Mouse (Mus musculus) granulocyte monocyte progenitor cell, adult 5-6 weeks (primary cell): ENCODE measurements around the gene Foxd2. TPM values are rescaled to one million over a fixed set of nuclear protein-coding genes. Genes with fewer than 3 reads are reported as not detected.

Experiments used
- ATAC-seq: replicated peaks from 2 replicates; pipeline ENCODE4 v1.8.0; 2016; ENCODE audit warnings: mild to moderate bottlenecking, moderate TSS enrichment, inconsistent platforms; ENCODE audit not compliant: poor library complexity, severe bottlenecking
- total RNA-seq, 2 experiments: library from RNA; stranded (forward) in 1 of 2; stranded (reverse) in 1 of 2; fragments of 200-712, 200-1000 nt in 1 of 2; fragments of >200 nt in 1 of 2; fragmentation: Nextera tagmentation in 1 of 2; gene quantifications; 2 replicates each; pipeline ENCODE4 v1.2.3; 2014 to 2017

Foxd2 gene
- total RNA-seq, 2 experiments from 2014 or later = 1.0 to 1.3 TPM

- no peak for ATAC-seq
Measured at GRCm38 (mm10) chr4:114858426-114858825, 50.2 kb downstream of the Foxd2 start.

Other genes with a start within 250 kb of the Foxd2 start
- not detected in 2 replicates for gene Gm12830, start 87.2 kb downstream of the Foxd2 start, total RNA-seq (2014; fragmentation: Nextera tagmentation)
- not detected in 2 replicates for gene Gm12830, start 87.2 kb downstream of the Foxd2 start, total RNA-seq (2017)
- not detected in 2 replicates for gene Foxe3, start 17.1 kb upstream of the Foxd2 start, total RNA-seq (2014; fragmentation: Nextera tagmentation)
- gene Foxe3, start 17.1 kb upstream of the Foxd2 start, total RNA-seq (2017) = not detected in 2 replicates
- gene Cmpk1, start 78.4 kb upstream of the Foxd2 start, total RNA-seq (2014; fragmentation: Nextera tagmentation) = 68.3 and 74.7 TPM in 2 replicates
- gene Cmpk1, start 78.4 kb upstream of the Foxd2 start, total RNA-seq (2017) = 183 and 233 TPM in 2 replicates
- 20.3 and 20.4 TPM in 2 replicates for gene Stil, start 91.3 kb upstream of the Foxd2 start, total RNA-seq (2014; fragmentation: Nextera tagmentation)
- gene Stil, start 91.3 kb upstream of the Foxd2 start, total RNA-seq (2017) = 18.4 and 21.7 TPM in 2 replicates
- gene Tal1, start 147.6 kb upstream of the Foxd2 start, total RNA-seq (2014; fragmentation: Nextera tagmentation) = 12.1 and 14.4 TPM in 2 replicates
- 5.8 and 9.5 TPM in 2 replicates for gene Tal1, start 147.6 kb upstream of the Foxd2 start, total RNA-seq (2017)
- gene Pdzk1ip1, start 179.8 kb upstream of the Foxd2 start, total RNA-seq (2014; fragmentation: Nextera tagmentation) = 0.92 TPM in 1 of 2 replicates, not detected in the other
- gene Pdzk1ip1, start 179.8 kb upstream of the Foxd2 start, total RNA-seq (2017) = 3.8 TPM in 1 of 2 replicates, not detected in the other
- not detected in 2 replicates for gene Cyp4x1, start 225.4 kb upstream of the Foxd2 start, total RNA-seq (2014; fragmentation: Nextera tagmentation)
- gene Cyp4x1, start 225.4 kb upstream of the Foxd2 start, total RNA-seq (2017) = not detected in 2 replicates